Mouse (Mus musculus): ENCODE data around the gene 9030025P20Rik.
"Not testable (repeated sequence)": the region's sequence is repeated elsewhere in the genome, so short reads cannot be mapped to it uniquely, and the experiment has no call there.

The 9030025P20Rik gene

DNA sequence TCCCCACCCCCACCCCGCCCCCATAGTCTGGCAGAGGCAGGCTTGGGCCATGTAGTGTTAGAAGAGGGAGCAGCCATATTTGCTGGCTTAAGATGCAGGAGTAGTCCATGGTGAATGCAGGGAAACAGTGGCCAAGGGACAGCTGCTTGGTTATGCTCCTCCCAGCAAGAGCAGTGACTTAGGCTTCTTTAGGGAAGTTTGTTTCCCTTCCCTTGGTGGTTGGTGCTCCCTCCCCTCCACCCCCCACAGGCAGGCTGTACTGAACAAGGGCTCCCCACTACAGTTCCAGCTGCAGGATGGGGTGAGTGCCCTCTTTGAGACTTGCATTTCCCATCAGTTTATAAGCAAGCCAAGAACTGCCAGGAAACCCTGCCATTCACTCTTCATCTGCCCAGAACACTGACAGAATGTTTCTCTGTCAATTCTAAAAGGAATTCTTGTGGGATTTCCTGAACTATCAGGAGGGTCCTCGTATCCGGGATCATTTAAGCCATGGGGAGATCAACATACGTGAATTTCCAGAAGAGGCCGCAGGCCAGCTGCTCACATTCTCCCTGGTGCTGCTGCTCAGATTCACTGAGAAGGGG lies 11.9 kb downstream of the 9030025P20Rik start:
- in situ Hi-C loops (cut with MboI, MseI), result loop anchor here (5.0 kb wide), 1 partner anchor 33 kb away; no protein-coding TSS in a partner anchor

- in situ Hi-C loops (cut with MboI, MseI), result loop anchor here (5.0 kb wide), 1 partner anchor 35 kb away; no protein-coding TSS in a partner anchor
Observed at GRCm38 (mm10) chr17:14992522-14993138, 14.4 kb downstream of the 9030025P20Rik start.

GRCm38 (mm10) chr17:14993139-14993832 lies 15.0 kb downstream of the 9030025P20Rik start:
- in situ Hi-C loops (cut with MboI, MseI), result loop anchor here (5.0 kb wide), 1 partner anchor 36 kb away; no protein-coding TSS in a partner anchor

DNA sequence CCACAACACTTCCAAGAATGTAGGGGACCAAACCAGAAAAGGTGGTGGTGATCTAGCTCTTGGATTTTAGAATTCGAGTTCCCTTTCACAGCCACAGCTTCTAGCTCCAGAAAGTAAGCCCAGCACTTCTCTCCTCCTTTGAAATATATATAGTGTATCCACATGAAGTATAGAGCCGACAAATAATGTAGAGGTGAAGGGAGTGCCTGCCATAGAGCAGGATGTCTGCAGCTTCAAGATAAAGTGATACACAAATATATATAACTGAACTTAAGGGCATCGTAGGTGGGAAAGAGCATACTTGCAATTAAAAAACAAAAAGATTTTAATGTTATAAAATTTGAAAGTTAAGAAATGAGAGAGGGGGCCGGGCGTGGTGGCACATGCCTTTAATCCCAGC lies 15.9 kb downstream of the 9030025P20Rik start:
- in situ Hi-C loops (cut with MboI, MseI), result loop anchor here (5.0 kb wide), 1 partner anchor 37 kb away; no protein-coding TSS in a partner anchor

- in situ Hi-C loops (cut with MboI, MseI), result not testable (repeated sequence)
Observed at GRCm38 (mm10) chr17:15000047-15000446, 21.8 kb downstream of the 9030025P20Rik start.

DNA sequence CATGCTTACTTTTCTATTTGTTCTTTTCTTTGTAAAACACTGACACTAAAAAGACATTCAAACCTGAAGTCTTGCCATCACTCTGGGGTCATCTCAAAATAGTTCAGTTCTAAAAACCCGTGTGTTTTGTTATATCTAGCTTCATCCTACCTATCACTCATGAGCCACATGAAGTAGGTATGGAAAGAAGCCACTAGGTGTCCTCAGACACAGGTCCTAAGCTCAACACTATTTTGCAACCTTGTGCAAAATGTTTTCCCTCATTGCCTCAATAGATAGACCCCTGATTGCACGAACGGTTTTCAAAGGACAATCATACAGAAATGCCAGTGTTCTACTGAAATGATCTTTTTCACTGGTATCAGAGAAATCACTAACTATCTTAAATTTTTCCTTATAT lies 30.8 kb downstream of the 9030025P20Rik start:
- in situ Hi-C loops (cut with MboI, MseI), result not testable (repeated sequence)

DNA sequence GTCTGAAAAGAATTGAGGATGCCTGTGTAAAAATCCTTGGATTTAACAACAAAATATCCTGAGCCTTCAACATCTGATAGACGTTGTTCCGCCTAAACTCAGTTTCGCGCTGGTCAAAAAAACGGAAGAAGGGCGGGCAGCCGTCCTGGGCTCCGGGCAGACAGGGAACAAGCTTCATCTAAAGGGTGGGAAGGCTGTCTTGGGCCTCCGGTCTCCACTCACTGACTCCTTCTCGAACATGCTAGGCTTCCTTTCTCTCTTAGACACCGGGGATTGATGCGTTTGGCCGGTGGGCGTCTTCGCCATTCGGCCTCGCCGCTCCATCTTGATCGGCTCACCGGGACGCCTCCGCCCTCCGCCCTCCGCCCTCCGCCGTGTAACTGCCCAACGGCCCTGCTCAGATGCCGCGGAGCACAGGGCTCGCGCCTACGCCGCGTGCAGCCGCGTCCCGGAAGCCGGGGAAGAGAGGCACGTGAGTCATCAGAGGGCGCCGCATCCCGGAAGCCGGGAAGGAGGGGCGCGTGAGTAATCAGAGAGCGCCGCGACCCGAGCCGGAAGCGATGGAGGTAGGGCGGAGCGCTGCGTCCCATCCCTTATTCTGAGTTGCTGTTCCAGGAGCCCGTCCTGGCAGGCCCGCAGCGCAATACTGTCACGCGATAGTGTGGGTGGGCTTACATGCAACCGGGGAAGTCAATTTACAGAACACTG lies 31.6 kb downstream of the 9030025P20Rik start, which contains the start of gene Gm3435:
Gene Gm3435 (plus strand): TSS at position 471 of the 708 bp plus-strand sequence.
- in situ Hi-C loops (cut with MboI, MseI), result not testable (repeated sequence)

DNA sequence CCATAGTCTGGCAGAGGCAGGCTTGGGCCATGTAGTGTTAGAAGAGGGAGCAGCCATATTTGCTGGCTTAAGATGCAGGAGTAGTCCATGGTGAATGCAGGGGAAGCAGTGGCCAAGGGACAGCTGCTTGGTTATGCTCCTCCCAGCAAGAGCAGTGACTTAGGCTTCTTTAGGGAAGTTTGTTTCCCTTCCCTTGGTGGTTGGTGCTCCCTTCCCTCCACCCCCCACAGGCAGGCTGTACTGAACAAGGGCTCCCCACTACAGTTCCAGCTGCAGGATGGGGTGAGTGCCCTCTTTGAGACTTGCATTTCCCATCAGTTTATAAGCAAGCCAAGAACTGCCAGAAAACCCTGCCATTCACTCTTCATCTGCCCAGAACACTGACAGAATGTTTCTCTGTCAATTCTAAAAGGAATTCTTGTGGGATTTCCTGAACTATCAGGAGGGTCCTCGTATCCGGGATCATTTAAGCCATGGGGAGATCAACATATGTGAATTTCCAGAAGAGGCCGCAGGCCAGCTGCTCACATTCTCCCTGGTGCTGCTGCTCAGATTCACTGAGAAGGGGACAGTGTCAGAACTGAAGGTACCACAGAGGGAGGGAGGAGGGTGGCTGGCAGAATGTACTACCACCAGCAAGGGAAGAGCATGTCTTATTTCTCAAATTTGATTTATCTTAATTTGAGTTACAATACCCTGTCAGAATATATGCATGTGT lies 43.4 kb downstream of the 9030025P20Rik start:
- in situ Hi-C loops (cut with MboI, MseI), result loop anchor here (10.0 kb wide), 1 partner anchor 67 kb away; no protein-coding TSS in a partner anchor

GRCm38 (mm10) chr17:15023878-15024492 lies 45.7 kb downstream of the 9030025P20Rik start:
- in situ Hi-C loops (cut with MboI, MseI), result loop anchor here (10.0 kb wide), 1 partner anchor 69 kb away; no protein-coding TSS in a partner anchor

- in situ Hi-C loops (cut with MboI, MseI), result loop anchor here (10.0 kb wide), 1 partner anchor 70 kb away; no protein-coding TSS in a partner anchor
Observed at GRCm38 (mm10) chr17:15024502-15025193, 46.4 kb downstream of the 9030025P20Rik start.

- in situ Hi-C loops (cut with MboI, MseI), result loop anchor here (10.0 kb wide), 1 partner anchor 71 kb away; no protein-coding TSS in a partner anchor
Observed at GRCm38 (mm10) chr17:15025513-15025912, 47.2 kb downstream of the 9030025P20Rik start.

- in situ Hi-C loops (cut with MboI, MseI), result not testable (repeated sequence)
Observed at GRCm38 (mm10) chr17:15031414-15031813, 53.1 kb downstream of the 9030025P20Rik start.

GRCm38 (mm10) chr17:15040455-15040854 lies 62.2 kb downstream of the 9030025P20Rik start:
- in situ Hi-C loops (cut with MboI, MseI), result not testable (repeated sequence)
